Mouse (Mus musculus): ENCODE data around the gene Vps26b. TPM values are rescaled to one million over a fixed set of nuclear protein-coding genes. Genes with fewer than 3 reads are reported as not detected.

Gene Vps26b
- 25.3 and 27.3 TPM in 2 replicates for polyA plus RNA-seq (2011; ENCODE audit: insufficient read depth, insufficient read length, low read depth, missing spikeins)

GRCm38 (mm10) chr9:27029828-27030762 is at the start of gene Vps26b, which contains the start of gene Ncapd3:
Gene Vps26b, minus strand, starts transcription at chr9:27030065.
Gene Ncapd3, plus strand, starts transcription at chr9:27030175.
- peak within 1 kb of the TSS; percentile 96 for H3K4me3 ChIP-seq (ENCODE audit: low read depth, low read length)
- peak within 1 kb of the TSS; percentile 54 for H3K9ac ChIP-seq (ENCODE audit: low read depth, poor library complexity, severe bottlenecking)
- TF ChIP-seq POLR2A (IDR thresholded peaks at IDR 0.05; ENCODE audit: insufficient read depth, low read length) (peak; percentile 74), CTCF (IDR thresholded peaks at IDR 0.05; ENCODE audit: low read depth, low read length) (no peak), EP300 (IDR thresholded peaks at IDR 0.05; ENCODE audit: insufficient read depth, low read depth, low read length) (no peak)
- H3K9me3 ChIP-seq (replicated peaks; ENCODE audit: control insufficient read depth, insufficient read depth, low read length, poor library complexity, severe bottlenecking), result no peaks in the 10 kb centered on the region
- H3K27me3 ChIP-seq (ENCODE audit: control insufficient read depth, insufficient read depth, low read length, poor library complexity, severe bottlenecking), result no peaks in the 10 kb centered on the region
- H3K4me1 ChIP-seq (ENCODE audit: control insufficient read depth, insufficient read depth, low read length), result no peaks in the 10 kb centered on the region
- H3K36me3 ChIP-seq (ENCODE audit: control insufficient read depth, insufficient read depth, low read length, poor library complexity, severe bottlenecking), result no peaks in the 10 kb centered on the region
- H3K27ac ChIP-seq (ENCODE audit: insufficient read depth, low read length), result 0 out of 2 replicates have a peak within 1 kb of the TSS, but pooled peaks have one; percentile 10

DNA sequence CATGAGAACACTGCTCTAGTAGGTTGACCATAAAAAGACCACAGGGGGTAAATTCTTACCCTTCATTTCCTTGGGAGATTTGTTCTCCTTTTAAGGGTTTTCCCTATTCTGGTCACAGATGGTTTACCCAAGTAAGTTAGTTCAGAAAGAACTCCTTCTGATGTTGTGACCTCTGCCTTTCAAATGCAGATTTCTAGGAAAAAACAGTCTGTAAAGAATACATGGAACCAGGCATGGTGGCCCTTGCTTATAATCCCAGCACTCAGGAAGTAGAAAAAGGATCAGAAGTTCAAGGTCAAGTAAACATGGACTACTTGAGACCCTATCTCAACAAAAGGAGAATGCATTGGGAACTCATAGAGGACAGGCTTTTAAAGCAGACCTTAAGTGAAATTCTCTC is 45.9 kb upstream of the Vps26b start:
- Histone ChIP-seq H3K27ac (ENCODE audit: insufficient read depth, low read length) (no peak overlapping the region), H3K9ac (ENCODE audit: low read depth, poor library complexity, severe bottlenecking) (no peak overlapping the region), H3K9me3 (replicated peaks; ENCODE audit: control insufficient read depth, insufficient read depth, low read length, poor library complexity, severe bottlenecking) (no peaks in the 10 kb centered on the region), H3K36me3 (ENCODE audit: control insufficient read depth, insufficient read depth, low read length, poor library complexity, severe bottlenecking) (peaks cover 38% of the 10 kb centered on the region), H3K4me1 (ENCODE audit: control insufficient read depth, insufficient read depth, low read length) (no peaks in the 10 kb centered on the region), H3K4me3 (ENCODE audit: low read depth, low read length) (no peak overlapping the region), H3K27me3 (ENCODE audit: control insufficient read depth, insufficient read depth, low read length, poor library complexity, severe bottlenecking) (no peaks in the 10 kb centered on the region)
- TF ChIP-seq POLR2A (IDR thresholded peaks at IDR 0.05; ENCODE audit: insufficient read depth, low read length) (no peak), CTCF (IDR thresholded peaks at IDR 0.05; ENCODE audit: low read depth, low read length) (no peak), EP300 (IDR thresholded peaks at IDR 0.05; ENCODE audit: insufficient read depth, low read depth, low read length) (no peak)

- TF ChIP-seq EP300 (IDR thresholded peaks at IDR 0.05; ENCODE audit: insufficient read depth, low read depth, low read length) (no peak), CTCF (IDR thresholded peaks at IDR 0.05; ENCODE audit: low read depth, low read length) (no peak), POLR2A (IDR thresholded peaks at IDR 0.05; ENCODE audit: insufficient read depth, low read length) (no peak)
- Histone ChIP-seq H3K4me1 (ENCODE audit: control insufficient read depth, insufficient read depth, low read length) (no peaks in the 10 kb centered on the region), H3K9me3 (replicated peaks; ENCODE audit: control insufficient read depth, insufficient read depth, low read length, poor library complexity, severe bottlenecking) (no peaks in the 10 kb centered on the region), H3K9ac (ENCODE audit: low read depth, poor library complexity, severe bottlenecking) (no peak overlapping the region), H3K36me3 (ENCODE audit: control insufficient read depth, insufficient read depth, low read length, poor library complexity, severe bottlenecking) (peaks cover 41% of the 10 kb centered on the region), H3K27ac (ENCODE audit: insufficient read depth, low read length) (no peak overlapping the region), H3K4me3 (ENCODE audit: low read depth, low read length) (no peak overlapping the region), H3K27me3 (ENCODE audit: control insufficient read depth, insufficient read depth, low read length, poor library complexity, severe bottlenecking) (no peaks in the 10 kb centered on the region)
Observed at GRCm38 (mm10) chr9:27074677-27075076, 44.8 kb upstream of the Vps26b start.

DNA sequence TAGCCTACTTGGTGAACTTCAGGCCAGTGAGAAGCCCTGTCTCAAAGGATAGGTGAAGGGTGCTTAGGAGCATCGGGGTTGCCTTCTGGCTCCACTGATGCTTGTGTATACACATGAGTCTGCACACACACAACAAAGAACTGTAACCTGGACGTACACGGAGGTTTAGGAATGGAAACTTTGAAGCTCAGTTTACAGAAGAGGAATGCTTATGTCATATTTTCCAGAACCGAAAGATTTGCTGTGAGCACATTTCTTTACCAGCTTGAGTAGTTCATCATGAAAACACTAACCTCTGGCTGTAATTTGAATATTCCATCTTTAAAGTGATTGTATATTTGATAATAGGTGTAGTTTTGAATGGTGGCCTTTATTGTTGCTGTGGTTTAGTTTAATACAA is 41.0 kb upstream of the Vps26b start:
- TF ChIP-seq CTCF (IDR thresholded peaks at IDR 0.05; ENCODE audit: low read depth, low read length), result no peak
- TF ChIP-seq POLR2A (IDR thresholded peaks at IDR 0.05; ENCODE audit: insufficient read depth, low read length), result no peak
- TF ChIP-seq EP300 (IDR thresholded peaks at IDR 0.05; ENCODE audit: insufficient read depth, low read depth, low read length), result no peak
- no peaks in the 10 kb centered on the region for H3K4me1 ChIP-seq (ENCODE audit: control insufficient read depth, insufficient read depth, low read length)

DNA sequence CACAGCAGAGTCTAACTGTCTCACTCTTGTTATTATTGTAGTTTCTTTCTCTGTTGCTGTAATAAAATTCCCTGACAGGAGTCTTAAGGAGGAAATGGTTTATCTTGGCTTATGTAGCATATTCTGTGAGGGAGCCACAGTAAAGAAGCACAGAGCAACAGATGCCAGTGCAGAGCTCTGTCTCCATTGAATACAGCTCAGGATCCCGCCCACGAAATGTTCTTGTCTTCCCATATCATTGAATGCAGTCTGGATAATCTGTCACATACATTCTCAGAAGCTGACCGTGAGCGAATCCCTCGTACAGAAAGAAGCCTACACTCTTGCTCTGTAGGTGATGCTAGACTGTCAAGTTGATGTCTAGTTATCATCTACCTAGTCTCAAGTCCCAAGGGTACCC is 28.5 kb upstream of the Vps26b start:
- no peak for TF ChIP-seq POLR2A (IDR thresholded peaks at IDR 0.05; ENCODE audit: insufficient read depth, low read length)
- no peak for TF ChIP-seq CTCF (IDR thresholded peaks at IDR 0.05; ENCODE audit: low read depth, low read length)
- no peak for TF ChIP-seq EP300 (IDR thresholded peaks at IDR 0.05; ENCODE audit: insufficient read depth, low read depth, low read length)
- Histone ChIP-seq H3K9me3 (replicated peaks; ENCODE audit: control insufficient read depth, insufficient read depth, low read length, poor library complexity, severe bottlenecking) (no peaks in the 10 kb centered on the region), H3K36me3 (ENCODE audit: control insufficient read depth, insufficient read depth, low read length, poor library complexity, severe bottlenecking) (peaks cover 56% of the 10 kb centered on the region), H3K9ac (ENCODE audit: low read depth, poor library complexity, severe bottlenecking) (no peak overlapping the region), H3K4me3 (ENCODE audit: low read depth, low read length) (no peak overlapping the region), H3K4me1 (ENCODE audit: control insufficient read depth, insufficient read depth, low read length) (no peaks in the 10 kb centered on the region), H3K27me3 (ENCODE audit: control insufficient read depth, insufficient read depth, low read length, poor library complexity, severe bottlenecking) (no peaks in the 10 kb centered on the region), H3K27ac (ENCODE audit: insufficient read depth, low read length) (no peak overlapping the region)

More for the DNA sequence above, 41.0 kb upstream of the Vps26b start:
- Histone ChIP-seq H3K36me3 (ENCODE audit: control insufficient read depth, insufficient read depth, low read length, poor library complexity, severe bottlenecking) (peaks cover 48% of the 10 kb centered on the region), H3K9me3 (replicated peaks; ENCODE audit: control insufficient read depth, insufficient read depth, low read length, poor library complexity, severe bottlenecking) (no peaks in the 10 kb centered on the region), H3K4me3 (ENCODE audit: low read depth, low read length) (no peak overlapping the region), H3K9ac (ENCODE audit: low read depth, poor library complexity, severe bottlenecking) (no peak overlapping the region), H3K27ac (ENCODE audit: insufficient read depth, low read length) (no peak overlapping the region), H3K27me3 (ENCODE audit: control insufficient read depth, insufficient read depth, low read length, poor library complexity, severe bottlenecking) (no peaks in the 10 kb centered on the region)

- Histone ChIP-seq H3K9me3 (replicated peaks; ENCODE audit: control insufficient read depth, insufficient read depth, low read length, poor library complexity, severe bottlenecking) (no peaks in the 10 kb centered on the region), H3K4me3 (ENCODE audit: low read depth, low read length) (no peak overlapping the region), H3K27ac (ENCODE audit: insufficient read depth, low read length) (no peak overlapping the region), H3K36me3 (ENCODE audit: control insufficient read depth, insufficient read depth, low read length, poor library complexity, severe bottlenecking) (peaks cover 66% of the 10 kb centered on the region), H3K9ac (ENCODE audit: low read depth, poor library complexity, severe bottlenecking) (no peak overlapping the region), H3K4me1 (ENCODE audit: control insufficient read depth, insufficient read depth, low read length) (no peaks in the 10 kb centered on the region), H3K27me3 (ENCODE audit: control insufficient read depth, insufficient read depth, low read length, poor library complexity, severe bottlenecking) (no peaks in the 10 kb centered on the region)
- TF ChIP-seq POLR2A (IDR thresholded peaks at IDR 0.05; ENCODE audit: insufficient read depth, low read length) (no peak), EP300 (IDR thresholded peaks at IDR 0.05; ENCODE audit: insufficient read depth, low read depth, low read length) (no peak), CTCF (IDR thresholded peaks at IDR 0.05; ENCODE audit: low read depth, low read length) (no peak)
Observed at GRCm38 (mm10) chr9:27049492-27049891, 19.6 kb upstream of the Vps26b start.
